Mouse (Mus musculus) adrenal gland, adult 18-20 months (tissue): ENCODE measurements around the gene C1ql3. TPM values are rescaled to one million over a fixed set of nuclear protein-coding genes. Genes with fewer than 3 reads are reported as not detected.

ENCODE experiments used
- DNase-seq, 2 experiments: peaks; one replicate each; pipeline ENCODE4 v3.0.0; 2021 to 2022; ENCODE audit warnings: low spot score in 2 of 2
- total RNA-seq, 2 experiments: library from RNA; stranded (reverse); gene quantifications; 1 replicate in 1 of 2; 2 replicates in 1 of 2; pipeline ENCODE4 v1.2.3; 2021

Gene C1ql3
- total RNA-seq, 2 experiments from 2014 or later: not detected

DNA sequence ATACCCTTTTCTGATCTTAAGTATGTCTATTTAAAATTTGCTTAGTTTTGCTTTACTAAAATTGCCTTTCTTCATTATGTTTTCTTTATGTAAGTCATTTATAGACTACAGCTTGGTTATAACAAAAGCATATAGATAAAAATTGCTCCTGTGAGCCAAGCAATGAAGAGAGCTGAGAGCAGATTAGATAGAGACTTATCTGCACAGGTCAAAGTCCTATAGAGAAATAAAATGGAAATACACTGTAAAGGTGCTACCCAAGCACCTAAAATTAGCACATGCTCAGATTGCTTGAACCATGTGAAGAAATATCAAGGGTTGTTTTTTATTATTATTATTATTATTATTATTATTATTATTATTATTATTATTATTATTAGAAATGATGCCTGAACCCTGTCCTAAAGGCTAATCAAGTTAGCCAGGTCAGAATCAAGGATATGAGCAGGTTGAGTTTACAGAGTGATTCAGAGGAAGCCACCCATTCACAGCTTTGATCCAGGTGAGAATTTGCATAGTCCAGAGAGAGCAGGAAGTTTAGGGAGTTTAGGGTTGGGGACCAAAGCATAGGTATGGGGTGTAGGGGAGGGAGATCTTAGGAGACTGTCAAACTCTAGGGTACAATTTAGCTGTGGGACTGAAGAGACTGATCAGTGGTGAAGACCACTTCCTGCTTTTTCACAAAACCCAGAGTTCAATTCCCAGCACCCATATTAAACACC, 54.7 kb downstream of the C1ql3 start:
- DNase-seq: no peak

Other genes with a start within 250 kb of the C1ql3 start
- 10 to 100 TPM in 1 of 2 experiments, 1 to 10 TPM in 1; 6.0 to 12.5 TPM for gene Pter, start 87.8 kb downstream of the C1ql3 start, total RNA-seq